In the genomic region with DNA sequence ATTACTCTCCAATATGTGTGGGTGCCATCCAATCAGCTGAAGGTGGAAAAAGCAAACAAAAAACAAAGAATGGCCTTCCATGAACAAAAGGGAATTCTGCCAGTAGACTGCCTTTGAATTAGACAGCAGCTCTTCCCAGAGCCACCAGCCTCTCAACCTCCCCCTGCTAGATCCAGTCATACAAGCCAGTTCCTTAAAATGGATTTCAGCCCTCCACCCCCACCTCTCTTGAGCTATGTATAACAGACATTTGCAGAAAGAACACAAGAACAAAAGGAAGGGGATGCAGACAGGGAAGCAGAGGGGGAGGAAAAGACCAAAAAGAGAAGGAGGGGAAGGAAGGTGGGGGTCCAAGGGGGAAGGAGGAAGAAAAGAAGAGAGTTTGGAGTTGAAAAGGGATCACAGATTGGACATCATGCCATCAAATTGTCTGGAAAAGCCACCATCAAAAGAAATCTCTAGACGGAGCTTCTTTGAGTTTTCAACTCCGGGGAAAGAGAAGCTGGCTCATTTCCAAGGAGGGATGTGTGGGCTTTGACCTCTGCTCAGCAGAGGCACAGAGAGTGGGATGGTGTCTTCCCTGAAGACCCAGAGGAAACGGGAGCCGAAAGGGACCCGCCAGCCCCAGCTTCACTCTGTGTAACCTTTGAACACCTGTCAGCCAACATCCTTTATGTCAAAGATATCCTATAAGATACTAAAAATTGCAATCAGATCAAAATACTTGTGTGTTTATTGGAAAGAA, we compare ENCODE assay signal across 12 mouse cellular contexts.
DNase-seq lines count a peak whose midpoint lies in the region; ATAC-seq and TF ChIP-seq lines count a peak whose summit lies in the region.
"Had no signal": no experiment of that assay in that cellular context is flagged by ENCODE, and none has a peak within 500 bp of the region (broad histone marks: within the 10 kb centered on the region; RNA-seq: fewer than 3 reads in every experiment).

No protein-coding gene starts in this region.

- DNase-seq in hindbrain, embryonic 11.5 days (ENCODE audit: low spot score): peak; percentile 37
- peak; percentile 28 to 40 for DNase-seq in right cerebral cortex, postnatal 10 days (ENCODE audit: low spot score in 2 of 2)
- no peak for DNase-seq in right cerebral cortex, postnatal 4 days
- peak; percentile 32 for DNase-seq in forebrain, postnatal 0 days
- DNase-seq in telencephalon, adult 2 months (ENCODE audit: low read depth, low spot score): peak; percentile 45
- DNase-seq in thymus, postnatal 0 days (ENCODE audit: low spot score): no peak
- no peak for DNase-seq in adrenal gland, postnatal 36 days
- DNase-seq: cerebellum, adult 9-11 months; lung, postnatal 10 days had no signal

- no peak for TF ChIP-seq CTCF in forebrain, postnatal 0 days (IDR thresholded peaks at IDR 0.05; ENCODE audit: low read depth)

- no peaks in the 10 kb centered on the region for H3K36me3 ChIP-seq in hindbrain, embryonic 11.5 days (ENCODE audit: control insufficient read depth, insufficient read depth, low read length)
- H3K36me3 ChIP-seq in hindbrain, embryonic 13.5 days: no peaks in the 10 kb centered on the region
- H3K36me3 ChIP-seq in forebrain, postnatal 0 days (ENCODE audit: insufficient read depth): no peaks in the 10 kb centered on the region
- H3K36me3 ChIP-seq: limb, embryonic 12.5 days had no signal

- no peak overlapping the region for H3K27ac ChIP-seq in hindbrain, embryonic 11.5 days (ENCODE audit: low read depth, low read length)
- H3K27ac ChIP-seq in hindbrain, embryonic 13.5 days: no peak overlapping the region
- no peak overlapping the region for H3K27ac ChIP-seq in forebrain, postnatal 0 days (ENCODE audit: low read depth, low read length)
- H3K27ac ChIP-seq: limb, embryonic 12.5 days had no signal

- no peaks in the 10 kb centered on the region for H3K27me3 ChIP-seq in hindbrain, embryonic 11.5 days (ENCODE audit: control insufficient read depth, insufficient read depth, low read length)
- no peaks in the 10 kb centered on the region for H3K27me3 ChIP-seq in hindbrain, embryonic 13.5 days
- H3K27me3 ChIP-seq in forebrain, postnatal 0 days (ENCODE audit: insufficient read depth, low read length): no peaks in the 10 kb centered on the region
- H3K27me3 ChIP-seq: CH12.LX; limb, embryonic 12.5 days had no signal

- no peaks in the 10 kb centered on the region for H3K4me1 ChIP-seq in hindbrain, embryonic 11.5 days (replicated peaks; ENCODE audit: control insufficient read depth, insufficient read depth, low read length)
- peaks cover 8% of the 10 kb centered on the region for H3K4me1 ChIP-seq in hindbrain, embryonic 13.5 days (replicated peaks)
- peaks cover 15% of the 10 kb centered on the region for H3K4me1 ChIP-seq in forebrain, postnatal 0 days (ENCODE audit: insufficient read depth)
- H3K4me1 ChIP-seq: limb, embryonic 12.5 days had no signal

- no peak overlapping the region for H3K4me3 ChIP-seq in hindbrain, embryonic 11.5 days (ENCODE audit: low read depth, low read length)
- H3K4me3 ChIP-seq in hindbrain, embryonic 13.5 days: no peak overlapping the region
- H3K4me3 ChIP-seq in forebrain, postnatal 0 days (ENCODE audit: low read depth, low read length): no peak overlapping the region
- H3K4me3 ChIP-seq: limb, embryonic 12.5 days had no signal

- ATAC-seq in hindbrain, embryonic 11.5 days (ENCODE audit: low FRiP score): no peak
- no peak for ATAC-seq in hindbrain, embryonic 13.5 days (ENCODE audit: low FRiP score)
- peak; percentile 56; the same call in 1 of the 2 replicates for ATAC-seq in forebrain, postnatal 0 days

- WGBS in hindbrain, embryonic 11.5 days: 35% methylated on average over 5 of the region's 5 CpGs
- 24% methylated on average over 5 of the region's 5 CpGs for WGBS in hindbrain, embryonic 13.5 days
- WGBS in forebrain, postnatal 0 days: 22% methylated on average over 5 of the region's 5 CpGs

- H3K4me2 ChIP-seq in hindbrain, embryonic 11.5 days (replicated peaks; ENCODE audit: low read depth, low read length): no peak overlapping the region
- H3K4me2 ChIP-seq in hindbrain, embryonic 13.5 days: no peak overlapping the region
- H3K4me2 ChIP-seq in forebrain, postnatal 0 days (ENCODE audit: low read depth): no peak overlapping the region
- H3K4me2 ChIP-seq: limb, embryonic 12.5 days had no signal

- H3K9me3 ChIP-seq in hindbrain, embryonic 11.5 days (ENCODE audit: control insufficient read depth, low read length): no peaks in the 10 kb centered on the region
- H3K9me3 ChIP-seq in hindbrain, embryonic 13.5 days: no peaks in the 10 kb centered on the region
- no peaks in the 10 kb centered on the region for H3K9me3 ChIP-seq in forebrain, postnatal 0 days (ENCODE audit: low read length)
- H3K9me3 ChIP-seq: limb, embryonic 12.5 days had no signal

- H3K9ac ChIP-seq in hindbrain, embryonic 11.5 days (ENCODE audit: low read depth, low read length): no peak overlapping the region
- H3K9ac ChIP-seq in hindbrain, embryonic 13.5 days: no peak overlapping the region
- no peak overlapping the region for H3K9ac ChIP-seq in forebrain, postnatal 0 days
- H3K9ac ChIP-seq: limb, embryonic 12.5 days had no signal

Comparison
In these comparisons a context has a peak if more than half of its experiments do, and no peak if none do; other contexts are left out.
1. DNase-seq: peak in hindbrain, embryonic 11.5 days (single experiment), right cerebral cortex, postnatal 10 days (2 of 2), forebrain, postnatal 0 days (single experiment) and telencephalon, adult 2 months (single experiment); none in right cerebral cortex, postnatal 4 days (single experiment), thymus, postnatal 0 days (single experiment) and adrenal gland, postnatal 36 days (0 of 2).